Mouse (Mus musculus): Measurements from ENCODE around the gene Dop1a.

Dop1a gene

DNA sequence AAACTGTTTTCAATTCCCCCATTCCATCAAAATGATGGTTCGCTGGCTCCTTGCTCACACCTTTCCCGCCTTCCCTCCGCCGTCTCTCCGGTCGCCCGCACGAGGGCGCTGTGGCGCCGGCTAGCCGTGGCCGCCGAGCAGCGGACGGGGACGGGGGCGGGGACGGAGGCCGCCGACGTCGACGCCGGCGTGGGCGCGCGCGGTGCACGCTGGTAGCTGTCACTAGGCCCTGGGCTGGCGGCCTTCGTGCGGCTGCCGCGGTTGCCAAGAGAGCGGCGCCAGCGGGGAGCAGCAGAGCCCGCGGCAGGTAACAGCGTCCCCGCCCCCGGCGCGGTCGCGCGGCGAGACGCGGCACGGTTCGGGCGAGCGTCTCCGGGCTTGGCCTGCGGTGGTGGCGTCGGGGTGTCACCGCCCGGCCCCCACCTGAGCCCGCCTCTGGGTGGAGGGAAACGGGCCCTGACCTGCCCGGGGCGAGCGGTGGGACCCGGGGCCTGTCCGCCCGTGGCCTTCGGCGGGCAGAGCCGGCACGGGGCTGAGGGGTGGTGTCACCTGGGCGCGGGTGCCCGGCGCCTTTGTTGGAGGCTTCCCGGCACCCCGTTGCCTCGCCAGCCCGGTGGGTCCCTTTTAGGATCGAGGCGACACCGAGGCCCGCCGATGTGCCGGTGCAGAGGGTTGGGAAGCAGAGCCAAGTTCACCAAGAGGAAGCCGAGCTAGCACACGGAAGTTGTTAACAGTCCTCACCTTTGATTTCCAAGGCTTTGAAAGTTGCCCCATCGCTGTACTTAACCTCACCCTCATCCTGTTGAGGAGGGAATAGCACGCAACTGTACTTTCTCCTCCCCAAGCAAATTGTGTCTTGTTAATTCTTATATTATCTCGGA lies at the start of gene Dop1a:
TSS of gene Dop1a (plus strand) at position 165 of the 881 bp plus-strand sequence.
- peak; percentile 96 for DNase-seq (ENCODE audit: low read depth, low spot score)

DNA sequence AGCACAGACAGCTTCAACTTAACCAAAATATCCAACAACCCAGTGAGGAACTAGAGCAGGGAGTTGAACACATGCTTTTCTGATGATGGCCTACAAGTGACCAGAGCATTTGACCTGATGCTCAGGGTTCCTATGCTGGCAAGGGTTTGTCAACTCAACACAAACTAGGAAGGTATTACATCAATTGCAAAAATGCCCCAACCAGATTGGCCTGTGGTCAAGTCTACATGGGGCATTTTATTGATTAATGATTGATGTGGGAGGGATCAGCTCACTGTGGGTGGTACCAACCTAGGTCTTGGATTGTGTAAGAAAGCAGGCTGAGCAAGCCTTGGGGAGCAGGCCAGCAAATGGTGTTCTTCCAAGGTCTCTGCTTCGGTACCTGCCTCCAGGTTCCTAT lies 49.0 kb upstream of the Dop1a start:
- DNase-seq (ENCODE audit: low read depth, low spot score) = no peak

DNA sequence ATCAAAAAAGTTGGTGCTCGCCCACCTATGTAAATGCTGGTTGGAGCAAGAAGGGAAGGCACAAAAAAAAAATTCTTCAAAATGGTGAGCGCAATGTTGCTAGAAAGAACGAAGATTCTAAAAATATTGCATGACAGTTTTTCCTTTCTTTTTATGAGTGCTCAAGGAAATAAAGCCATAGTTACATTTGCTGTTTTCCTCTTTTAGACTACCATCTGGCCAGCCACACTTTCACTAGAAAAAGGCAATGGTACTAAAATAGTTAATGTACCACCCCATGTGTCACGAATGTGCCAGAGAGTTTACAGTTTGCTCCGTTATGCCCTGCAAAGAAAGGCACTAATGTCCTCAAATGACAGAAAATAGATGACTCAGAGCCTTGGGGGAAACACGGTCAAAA lies 47.6 kb upstream of the Dop1a start:
- no peak for DNase-seq (ENCODE audit: low read depth, low spot score)

DNA sequence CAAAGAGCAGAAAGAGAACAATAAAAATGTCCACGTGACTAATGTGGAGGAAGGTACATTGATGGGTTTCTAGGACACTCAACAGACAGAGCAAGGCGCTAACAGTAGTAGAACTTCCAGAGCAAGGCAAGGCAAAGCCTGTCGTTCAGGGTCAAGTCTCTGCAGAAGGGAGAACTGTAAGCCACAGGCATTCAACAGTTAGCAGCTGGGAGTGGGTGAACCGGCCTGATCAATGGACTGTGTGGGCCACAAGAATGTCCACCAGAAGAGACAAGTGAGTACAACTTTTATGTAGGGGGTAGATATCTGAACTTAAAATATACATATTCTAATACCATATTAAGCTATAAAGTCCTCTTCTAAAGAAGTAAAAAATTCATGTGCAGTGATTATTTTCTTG lies 43.6 kb upstream of the Dop1a start:
- no peak for DNase-seq (ENCODE audit: low read depth, low spot score)

DNA sequence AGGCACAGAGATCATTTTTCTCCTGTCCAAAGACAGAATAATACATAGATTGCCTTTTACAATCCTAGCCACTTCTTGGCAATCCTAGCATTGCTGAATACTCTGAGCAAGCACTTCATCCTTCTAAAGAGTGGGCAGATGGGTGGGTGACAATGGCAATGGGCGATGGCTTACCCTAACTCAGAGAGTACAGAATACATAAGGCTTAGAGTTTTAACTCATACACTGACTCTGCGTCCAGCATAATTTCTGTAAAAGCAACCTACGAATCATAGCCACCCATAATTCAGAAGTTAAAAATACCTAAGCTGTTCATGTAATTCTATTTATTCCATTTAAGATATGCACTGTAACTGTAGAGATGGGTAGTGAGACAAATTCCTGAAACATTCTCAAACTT lies 31.4 kb upstream of the Dop1a start:
- DNase-seq (ENCODE audit: low read depth, low spot score) = no peak

DNA sequence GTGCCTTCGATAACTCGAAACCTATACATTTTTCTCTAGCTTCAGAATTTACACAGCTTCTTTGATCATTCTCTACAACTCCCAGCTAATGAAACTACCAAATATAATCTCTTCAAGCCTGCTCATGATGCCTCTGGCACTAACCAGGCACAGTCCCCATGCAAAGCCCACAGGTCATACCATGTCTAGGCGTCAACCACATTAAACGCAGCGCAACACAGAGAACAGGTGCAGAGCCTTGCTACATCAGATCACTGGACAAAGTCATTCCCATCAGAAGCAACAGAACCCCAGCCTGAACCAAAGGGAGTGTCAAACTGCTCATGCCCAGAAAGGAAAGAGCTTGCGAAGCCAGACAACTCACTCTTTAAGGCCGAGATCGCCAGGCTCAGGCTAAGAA lies 30.3 kb upstream of the Dop1a start:
- no peak for DNase-seq (ENCODE audit: low read depth, low spot score)

DNA sequence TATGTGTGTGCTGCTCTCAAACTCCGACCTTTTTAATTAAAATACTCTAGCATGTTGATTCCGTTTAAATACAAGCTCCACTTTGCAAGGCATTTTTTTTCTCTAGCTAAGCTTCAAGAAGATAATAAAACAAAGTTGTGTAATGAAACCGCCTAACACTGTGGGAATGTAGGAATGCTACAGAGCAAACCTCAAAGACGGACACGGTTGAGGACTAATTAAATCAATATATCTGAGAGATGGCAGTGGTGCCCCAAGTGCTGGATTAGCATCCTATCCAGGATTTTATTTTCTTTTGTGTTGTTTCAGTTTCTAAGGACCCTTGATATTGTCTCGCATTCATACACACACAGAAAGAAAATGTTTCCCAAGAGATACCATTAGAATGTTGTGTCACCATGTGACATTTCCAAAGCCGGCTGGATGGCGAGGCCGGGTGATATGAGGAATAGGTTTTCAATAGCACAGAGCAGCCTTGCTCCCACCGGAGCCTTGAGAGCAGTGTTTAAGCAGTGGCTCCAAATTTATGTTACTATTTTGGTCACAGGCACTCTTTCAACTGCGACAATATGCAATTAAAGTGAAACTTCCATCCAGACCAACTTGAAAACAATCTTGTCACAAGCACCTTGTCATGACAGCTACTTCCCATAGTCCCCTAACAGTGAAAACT lies 28.5 kb upstream of the Dop1a start:
- DNase-seq (ENCODE audit: low read depth, low spot score) = no peak

DNA sequence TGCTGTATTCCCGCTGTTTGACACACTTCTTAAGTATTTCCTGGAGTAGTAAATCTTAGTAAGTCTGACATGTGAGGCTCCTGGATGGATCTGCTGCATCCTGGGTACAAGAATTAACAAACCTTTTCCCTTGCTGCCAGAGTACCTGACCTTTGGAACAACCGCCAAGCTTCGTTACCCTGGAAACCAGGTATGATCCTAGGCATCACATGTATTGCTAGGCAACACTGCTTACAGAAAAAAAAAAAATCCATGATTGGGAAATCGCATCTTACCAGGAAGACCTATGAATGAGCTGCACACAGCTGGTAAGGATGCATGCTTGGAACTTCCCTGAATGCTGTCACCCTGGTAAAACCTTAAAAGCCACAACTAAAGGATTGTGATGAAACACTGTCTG lies 24.7 kb upstream of the Dop1a start:
- no peak for DNase-seq (ENCODE audit: low read depth, low spot score)

DNA sequence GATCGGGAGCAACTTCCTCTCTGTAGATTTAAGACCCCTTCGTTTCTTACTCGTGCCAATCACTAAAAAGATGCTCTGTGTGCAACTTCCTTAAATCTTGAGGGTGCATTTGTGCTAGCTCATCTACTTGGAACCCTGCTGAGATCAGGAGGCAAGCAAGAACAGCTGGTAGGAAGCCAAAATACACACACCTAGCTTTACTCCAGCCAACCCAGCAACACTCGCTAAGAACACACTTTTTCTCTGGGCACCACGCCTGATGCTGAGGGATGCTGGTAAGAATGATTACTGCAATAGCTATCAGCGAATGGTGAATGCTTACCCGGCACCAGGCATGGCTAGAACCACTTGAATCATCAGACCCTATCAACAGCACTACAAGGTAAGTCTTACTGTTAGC lies 20.1 kb upstream of the Dop1a start:
- no peak for DNase-seq (ENCODE audit: low read depth, low spot score)

DNA sequence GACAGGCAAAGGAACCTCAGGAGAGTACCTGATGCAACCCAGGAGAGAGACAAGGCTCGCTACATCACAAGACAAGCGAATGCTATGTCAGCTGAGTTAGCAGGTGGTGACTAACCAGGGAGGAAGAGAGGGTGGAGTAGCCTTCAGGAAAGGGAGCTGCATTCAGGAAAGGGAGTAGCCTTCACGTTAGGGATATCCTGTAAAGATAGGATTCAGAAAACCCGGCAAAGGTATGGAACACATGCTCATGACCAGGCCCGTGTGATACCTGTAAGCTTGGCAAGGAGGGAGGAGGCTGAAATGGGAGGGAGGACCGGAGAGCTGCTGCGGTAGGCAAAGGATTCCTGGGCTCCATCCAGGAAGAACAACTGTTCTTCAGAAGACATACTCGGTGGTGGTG lies 19.5 kb upstream of the Dop1a start:
- DNase-seq (ENCODE audit: low read depth, low spot score) = no peak

DNA sequence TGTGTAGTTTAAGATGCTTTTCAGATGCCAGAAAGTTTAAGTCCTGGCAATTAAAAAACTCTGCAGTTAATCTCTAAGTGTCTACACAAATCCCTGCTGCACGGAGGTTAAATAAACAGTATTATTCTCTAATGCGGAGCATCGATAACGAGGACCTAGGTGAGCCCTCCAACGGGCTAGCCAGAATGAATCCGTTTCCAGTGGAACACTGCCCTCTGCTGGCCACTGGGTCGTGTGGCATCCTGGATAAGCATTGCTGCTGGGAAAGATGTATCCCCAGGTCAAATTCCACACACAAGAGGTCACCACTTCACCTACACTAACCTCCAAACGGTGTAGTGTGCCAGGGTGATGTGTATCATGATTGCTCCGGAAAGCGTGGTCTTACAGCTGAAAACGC lies 17.4 kb upstream of the Dop1a start:
- DNase-seq (ENCODE audit: low read depth, low spot score) = peak; percentile 54

DNA sequence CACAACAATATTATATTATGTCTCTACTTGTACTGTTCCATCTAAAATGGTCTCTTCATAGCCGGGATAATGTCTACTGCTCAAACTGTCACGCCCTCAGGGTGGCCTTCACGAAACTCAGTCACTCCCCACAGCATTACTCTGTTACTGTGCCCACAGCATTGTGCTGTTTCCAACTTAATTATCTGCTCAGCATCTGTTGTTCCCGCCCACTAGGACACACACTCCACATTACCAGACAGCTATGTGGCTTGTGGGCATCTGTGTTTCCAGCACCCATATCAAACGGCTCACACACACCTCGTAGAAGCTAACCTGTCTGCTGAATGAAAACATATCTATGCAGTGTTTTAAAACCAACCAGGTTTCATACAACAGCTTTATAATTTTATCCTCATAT lies 15.9 kb upstream of the Dop1a start:
- DNase-seq (ENCODE audit: low read depth, low spot score) = no peak

DNA sequence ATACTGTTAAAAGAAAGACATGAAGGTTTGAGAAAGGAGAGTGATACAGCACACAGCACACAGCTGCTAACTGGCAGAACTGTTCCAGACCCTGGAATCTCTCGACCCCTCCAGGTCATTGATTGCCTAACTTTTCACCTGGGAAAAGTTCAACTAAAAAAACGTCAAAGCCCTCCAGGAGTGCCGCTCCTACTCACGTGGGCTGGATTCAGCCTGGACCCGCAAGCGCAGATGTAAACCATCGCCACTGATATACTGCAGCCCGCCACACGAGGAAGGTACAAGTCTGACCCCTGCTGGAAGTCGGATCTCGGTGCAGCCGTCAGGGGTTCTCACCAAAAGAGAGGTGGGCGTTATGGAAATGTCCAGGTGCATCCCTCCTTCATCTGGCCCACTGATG lies 15.3 kb upstream of the Dop1a start:
- DNase-seq (ENCODE audit: low read depth, low spot score) = peak; percentile 57

DNA sequence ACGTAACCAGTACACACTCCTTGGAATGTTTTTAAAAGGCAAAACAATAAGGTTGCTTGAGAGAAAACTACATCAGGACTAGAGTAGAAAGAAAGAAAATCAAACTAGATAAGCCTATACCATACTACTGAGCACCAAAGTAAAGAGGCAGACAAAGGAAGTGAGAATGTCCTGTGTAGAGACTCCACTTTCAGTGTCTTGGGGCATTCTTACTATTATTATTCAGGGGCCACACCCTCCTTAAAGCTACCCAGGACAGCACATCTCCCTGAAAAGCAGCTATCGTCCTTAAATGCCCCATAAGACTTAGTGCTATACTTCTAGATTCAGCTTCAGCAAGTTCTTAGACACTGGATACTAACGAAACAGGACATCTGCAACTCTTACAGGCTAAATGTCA lies 13.3 kb upstream of the Dop1a start:
- DNase-seq (ENCODE audit: low read depth, low spot score) = no peak

DNA sequence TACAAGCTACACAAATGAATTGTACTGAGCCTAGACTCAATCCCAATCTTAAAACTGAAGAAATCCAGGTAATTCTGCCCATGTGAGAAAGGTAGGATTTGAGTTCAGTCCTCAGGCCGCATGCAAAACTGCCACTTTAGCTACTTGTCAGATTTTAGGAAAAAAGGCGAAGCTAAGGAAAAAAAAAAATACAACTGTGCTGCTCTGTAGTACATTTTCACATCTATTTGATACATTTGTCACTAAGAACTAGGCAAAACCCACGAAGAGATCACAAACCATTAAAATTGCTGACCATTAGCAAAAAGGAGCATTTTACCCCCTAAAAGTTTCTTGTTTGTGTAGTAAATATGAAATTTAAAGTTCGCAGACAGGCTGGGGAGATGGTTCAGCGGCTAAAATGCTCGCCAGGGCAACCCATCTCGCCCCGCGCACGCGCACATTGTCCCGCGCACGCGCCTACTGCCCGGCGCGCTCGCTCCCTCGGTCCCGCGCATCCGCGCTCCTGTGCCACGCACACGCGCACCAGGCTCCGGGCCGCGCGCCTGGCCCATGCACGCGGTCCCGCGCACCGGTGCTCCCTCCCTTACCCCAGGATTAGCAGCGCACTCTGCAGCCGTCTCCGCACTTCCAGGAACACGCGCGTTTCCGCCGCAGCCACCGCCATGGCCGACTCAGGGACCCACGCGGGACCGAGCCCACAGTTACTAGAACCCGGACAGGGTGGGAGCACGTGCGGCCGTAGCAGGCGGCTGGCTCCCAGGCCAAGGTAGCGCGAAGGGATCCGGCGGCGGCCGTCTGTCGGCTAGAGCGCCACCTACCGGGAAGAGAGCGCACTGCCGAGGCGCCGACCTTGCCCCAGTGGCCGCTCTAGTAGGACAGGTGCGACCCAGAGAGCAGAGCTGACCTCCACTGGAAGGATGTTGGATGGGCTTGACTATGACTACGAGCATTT lies 2.5 kb upstream of the Dop1a start, which contains the start of gene Ube2cbp:
TSS of gene Ube2cbp (minus strand) at position 800 of the 955 bp plus-strand sequence.
- peak; percentile 89 for DNase-seq (ENCODE audit: low read depth, low spot score)

DNA sequence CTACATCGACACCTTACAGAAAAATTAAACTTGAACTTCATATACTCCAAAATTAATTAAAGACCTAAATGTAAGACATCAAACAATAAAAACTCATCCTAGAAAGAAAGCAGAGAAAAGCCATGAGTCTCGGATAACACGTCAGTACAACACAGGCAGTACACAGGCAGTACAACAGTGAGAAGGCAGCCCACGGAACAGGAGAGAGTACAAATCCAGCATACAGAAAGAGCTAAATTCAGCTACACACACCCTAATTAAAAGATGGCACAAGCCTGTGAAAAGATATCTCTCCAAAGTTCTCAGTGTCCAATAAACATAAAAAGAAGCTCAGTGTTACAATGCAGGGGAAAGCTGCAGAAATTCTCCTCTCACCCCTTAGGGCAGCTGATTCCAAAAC lies 9.0 kb downstream of the Dop1a start:
- DNase-seq (ENCODE audit: low read depth, low spot score) = no peak

DNA sequence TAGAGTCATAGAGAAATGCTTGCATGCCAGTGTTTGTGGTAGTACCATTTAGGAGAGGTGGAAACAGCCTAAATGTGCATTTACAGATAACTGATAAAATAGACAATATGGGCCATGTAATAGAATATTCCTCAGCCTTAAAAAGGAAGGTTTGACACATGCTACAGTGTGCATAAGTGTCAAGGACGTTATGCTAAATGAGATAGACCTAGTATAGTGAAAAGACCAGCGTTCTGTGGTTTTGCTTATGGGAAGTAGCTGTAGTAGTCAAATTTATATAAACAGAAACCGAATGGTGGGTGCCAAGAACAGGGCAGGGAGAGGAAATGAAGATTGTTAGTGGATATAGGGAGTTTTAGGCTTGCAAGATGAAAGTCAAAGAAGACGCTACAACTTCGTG lies 9.8 kb downstream of the Dop1a start:
- no peak for DNase-seq (ENCODE audit: low read depth, low spot score)

DNA sequence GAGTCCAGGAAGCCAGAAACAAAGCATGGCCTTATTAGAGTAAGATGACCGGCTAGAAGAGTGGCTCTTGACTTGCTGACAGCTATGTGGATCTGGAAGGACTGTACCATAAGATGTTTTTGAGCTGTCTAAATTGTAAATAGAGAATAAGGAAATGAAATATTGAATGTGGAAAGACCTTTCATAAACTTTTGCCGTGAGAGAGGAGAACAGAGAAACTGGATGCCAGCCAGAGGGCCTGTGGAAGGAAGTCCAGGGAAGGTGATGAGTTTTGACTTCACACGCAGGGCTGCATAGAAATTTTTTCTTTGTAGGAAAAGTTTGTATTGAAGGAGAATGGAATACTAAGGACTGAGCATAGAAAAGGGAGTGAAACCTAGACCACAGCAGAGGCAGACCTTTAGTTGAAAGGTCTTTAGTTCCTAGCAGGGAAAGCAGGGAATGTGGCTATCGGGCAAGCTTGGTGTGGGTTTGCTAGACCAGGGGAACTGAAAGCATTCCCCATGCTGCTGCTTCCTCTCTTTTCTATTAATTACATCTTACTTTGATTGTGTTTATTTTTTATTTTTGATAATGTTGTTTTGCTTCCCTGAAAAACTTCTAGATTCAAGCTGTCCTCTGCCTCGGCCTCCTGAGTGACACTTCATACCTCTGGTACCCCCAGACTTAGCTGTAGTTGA lies 11.6 kb downstream of the Dop1a start:
- DNase-seq (ENCODE audit: low read depth, low spot score) = no peak

DNA sequence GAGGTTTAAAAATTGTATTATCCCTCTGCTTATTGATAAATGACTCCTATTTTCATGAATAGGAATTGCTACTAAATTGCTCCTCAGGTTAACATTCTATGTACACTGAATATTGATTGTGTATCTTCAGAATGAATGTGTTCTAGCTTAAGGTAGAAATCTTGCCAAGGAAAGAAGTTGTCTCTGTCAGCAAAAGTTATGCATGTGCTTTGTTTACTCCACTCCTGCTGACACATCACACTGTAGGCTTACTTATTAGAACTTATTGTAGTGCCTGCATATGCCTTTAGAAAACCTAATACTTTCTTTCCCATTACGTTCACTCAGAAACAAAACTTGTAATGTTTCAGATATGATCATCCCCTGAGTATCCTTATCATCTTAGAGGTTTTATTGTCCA lies 15.3 kb downstream of the Dop1a start:
- DNase-seq (ENCODE audit: low read depth, low spot score) = no peak

DNA sequence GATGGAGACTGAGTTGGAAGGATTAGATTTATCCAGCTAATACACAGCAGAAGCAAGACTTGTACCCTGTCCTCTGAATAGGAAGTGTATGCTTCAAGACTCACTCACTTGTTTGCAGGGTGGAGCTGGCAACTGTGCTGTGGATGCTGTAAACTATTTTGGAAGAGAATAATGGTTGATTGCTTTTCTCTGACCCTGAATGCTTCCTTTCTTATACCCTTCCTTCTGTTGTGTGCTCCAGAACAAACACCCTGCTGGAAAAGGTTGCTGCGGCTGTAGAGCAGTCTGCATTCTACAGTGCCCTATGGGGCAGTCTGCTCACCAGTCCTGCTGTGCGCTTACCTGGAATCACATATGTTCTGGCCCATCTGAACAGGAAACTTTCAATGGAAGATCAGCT lies 24.8 kb downstream of the Dop1a start:
- no peak for DNase-seq (ENCODE audit: low read depth, low spot score)

DNA sequence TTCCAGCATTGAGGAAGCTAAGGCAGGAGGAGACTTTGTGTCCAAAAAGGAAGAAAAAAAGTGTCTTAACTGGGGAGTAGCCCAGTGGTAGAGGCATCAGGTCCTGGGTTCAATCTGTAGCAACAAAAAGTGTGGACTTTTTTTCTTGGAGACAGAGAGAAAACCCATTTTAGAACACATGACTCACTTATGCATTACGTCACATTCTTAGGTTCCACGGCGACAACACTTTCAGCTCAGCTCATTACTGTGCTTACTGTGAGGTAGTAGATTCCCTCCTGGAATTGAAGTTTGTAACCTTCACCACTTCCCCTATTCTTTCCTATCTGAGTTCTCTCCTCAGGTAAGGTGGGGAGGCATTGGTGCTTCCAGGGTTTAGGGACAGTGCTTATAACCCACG lies 29.3 kb downstream of the Dop1a start:
- DNase-seq (ENCODE audit: low read depth, low spot score) = no peak

Data from CD4-positive helper T cell, adult 2 months (primary cell).